Mouse (Mus musculus): ENCODE measurements around the gene Btg4. TPM values are rescaled to one million over a fixed set of nuclear protein-coding genes. Genes with fewer than 3 reads are reported as not detected.

The Btg4 gene
- polyA plus RNA-seq, 1 experiment from 2014 or later, result not detected

- ATAC-seq, result no peak
Measured at GRCm38 (mm10) chr9:51165312-51166180, 104.8 kb downstream of the Btg4 start, which contains the start of gene Gm32742. Gene Gm32742 (minus strand): TSS chr9:51165517.

GRCm38 (mm10) chr9:51167954-51168353 is 107.3 kb downstream of the Btg4 start:
- H3K9me3 ChIP-seq (replicated peaks; ENCODE audit: control insufficient read depth, low read length), result no peaks in the 10 kb centered on the region
- no peak overlapping the region for H3K4me3 ChIP-seq (ENCODE audit: low read depth, low read length)
- 0 out of 2 replicates have a peak overlapping the region, but pooled peaks have one; percentile 8 for H3K9ac ChIP-seq (ENCODE audit: low read length)
- H3K36me3 ChIP-seq (ENCODE audit: control insufficient read depth, insufficient read depth, low read length), result no peaks in the 10 kb centered on the region
- DNase-seq (ENCODE audit: low spot score) (no peak), ATAC-seq (no peak)
- H3K4me2 ChIP-seq (ENCODE audit: low read length), result no peak overlapping the region
- H3K4me1 ChIP-seq (ENCODE audit: control insufficient read depth, insufficient read depth, low read length), result no peaks in the 10 kb centered on the region
- no peak overlapping the region for H3K27ac ChIP-seq (ENCODE audit: low read depth, low read length)
- H3K27me3 ChIP-seq (replicated peaks; ENCODE audit: control insufficient read depth, insufficient read depth, low read length), result no peaks in the 10 kb centered on the region
- 51% methylated on average over 11 of the region's 11 CpGs for WGBS

More at GRCm38 (mm10) chr9:51165312-51166180, 104.8 kb downstream of the Btg4 start, which contains the start of gene Gm32742:
- H3K9ac ChIP-seq (ENCODE audit: low read length), result no peak within 1 kb of the TSS
- no peaks in the 10 kb centered on the region for H3K4me1 ChIP-seq (ENCODE audit: control insufficient read depth, insufficient read depth, low read length)
- WGBS, result 40% methylated on average over 6 of the region's 6 CpGs
- H3K4me3 ChIP-seq (ENCODE audit: low read depth, low read length), result no peak within 1 kb of the TSS
- no peak within 1 kb of the TSS for H3K4me2 ChIP-seq (ENCODE audit: low read length)
- no peaks in the 10 kb centered on the region for H3K27me3 ChIP-seq (replicated peaks; ENCODE audit: control insufficient read depth, insufficient read depth, low read length)
- H3K36me3 ChIP-seq (ENCODE audit: control insufficient read depth, insufficient read depth, low read length), result no peaks in the 10 kb centered on the region
- DNase-seq (ENCODE audit: low spot score), result peak; percentile 25
- no peak within 1 kb of the TSS for H3K27ac ChIP-seq (ENCODE audit: low read depth, low read length)
- H3K9me3 ChIP-seq (replicated peaks; ENCODE audit: control insufficient read depth, low read length), result no peaks in the 10 kb centered on the region

GRCm38 (mm10) chr9:51168698-51169097 is 108.0 kb downstream of the Btg4 start:
- Histone ChIP-seq H3K4me1 (ENCODE audit: control insufficient read depth, insufficient read depth, low read length) (no peaks in the 10 kb centered on the region), H3K9ac (ENCODE audit: low read length) (no peak overlapping the region), H3K9me3 (replicated peaks; ENCODE audit: control insufficient read depth, low read length) (no peaks in the 10 kb centered on the region), H3K27me3 (replicated peaks; ENCODE audit: control insufficient read depth, insufficient read depth, low read length) (no peaks in the 10 kb centered on the region), H3K4me2 (ENCODE audit: low read length) (no peak overlapping the region), H3K36me3 (ENCODE audit: control insufficient read depth, insufficient read depth, low read length) (no peaks in the 10 kb centered on the region), H3K27ac (ENCODE audit: low read depth, low read length) (no peak overlapping the region), H3K4me3 (ENCODE audit: low read depth, low read length) (no peak overlapping the region)
- DNase-seq (ENCODE audit: low spot score), result no peak
- no peak for ATAC-seq
- 73% methylated on average over 5 of the region's 5 CpGs for WGBS

- Histone ChIP-seq H3K4me1 (ENCODE audit: control insufficient read depth, insufficient read depth, low read length) (no peaks in the 10 kb centered on the region), H3K9me3 (replicated peaks; ENCODE audit: control insufficient read depth, low read length) (no peaks in the 10 kb centered on the region), H3K27me3 (replicated peaks; ENCODE audit: control insufficient read depth, insufficient read depth, low read length) (no peaks in the 10 kb centered on the region), H3K9ac (ENCODE audit: low read length) (no peak overlapping the region), H3K4me3 (ENCODE audit: low read depth, low read length) (no peak overlapping the region), H3K4me2 (ENCODE audit: low read length) (no peak overlapping the region), H3K36me3 (ENCODE audit: control insufficient read depth, insufficient read depth, low read length) (no peaks in the 10 kb centered on the region), H3K27ac (ENCODE audit: low read depth, low read length) (no peak overlapping the region)
- ATAC-seq, result no peak
- 94% methylated on average over 7 of the region's 7 CpGs for WGBS
- DNase-seq (ENCODE audit: low spot score), result no peak
Measured at GRCm38 (mm10) chr9:51169133-51169532, 108.4 kb downstream of the Btg4 start.

MicroRNAs encoded within 50 kb of the gene (microRNA counts, 519-probe panel; counts per million panel counts)
- microRNA mmu-miR-34b-3p (not detected), microRNA mmu-miR-34b-5p (1,962 counts per million, percentile 6 among the panel's probes with 10 or more counts), microRNA mmu-miR-34c (not detected)

Small RNA genes within 50 kb of the gene (microRNA-seq; reads per million reads assigned to microRNA genes)
- gene Mir34b, result 24.9 reads per million, percentile 40 among the genes with 10 or more reads in this experiment
- gene Mir34c, result 1,082 reads per million, percentile 81 among the genes with 10 or more reads in this experiment

Other genes with a start within 250 kb of the Btg4 start
- 78.9 and 94.5 TPM in 2 replicates for gene Ppp2r1b, start 215.6 kb upstream of the Btg4 start, polyA plus RNA-seq (2014; fragmentation: Nextera tagmentation; extraction: Ambion mirVana)
- 12.6 and 14.3 TPM in 2 replicates for gene Sik2, start 51.8 kb upstream of the Btg4 start, polyA plus RNA-seq (2014; fragmentation: Nextera tagmentation; extraction: Ambion mirVana)
- gene Layn, start 16.2 kb downstream of the Btg4 start, polyA plus RNA-seq (2014; fragmentation: Nextera tagmentation; extraction: Ambion mirVana), result 1.7 and 2.1 TPM in 2 replicates
- gene 4833427G06Rik, start 41.2 kb downstream of the Btg4 start, polyA plus RNA-seq (2014; fragmentation: Nextera tagmentation; extraction: Ambion mirVana), result 1.2 TPM in 2 replicates
- 0.04 TPM in 1 of 2 replicates, not detected in the other for gene Gm32742, start 104.6 kb downstream of the Btg4 start, polyA plus RNA-seq (2014; fragmentation: Nextera tagmentation; extraction: Ambion mirVana)
- gene Pou2af1, start 152.8 kb downstream of the Btg4 start, polyA plus RNA-seq (2014; fragmentation: Nextera tagmentation; extraction: Ambion mirVana), result 0.09 and 0.11 TPM in 2 replicates
- 0.80 and 1.7 TPM in 2 replicates for gene Colca2, start 217.7 kb downstream of the Btg4 start, polyA plus RNA-seq (2014; fragmentation: Nextera tagmentation; extraction: Ambion mirVana)

Data from forebrain, embryonic 14.5 days (tissue).